Mouse (Mus musculus): ENCODE data around the gene Hhat. TPM values are rescaled to one million over a fixed set of nuclear protein-coding genes. Genes with fewer than 3 reads are reported as not detected.

Gene Hhat
- total and polyA plus RNA-seq, 2 experiments from 2014 or later = 4.0 to 13.2 TPM

DNA sequence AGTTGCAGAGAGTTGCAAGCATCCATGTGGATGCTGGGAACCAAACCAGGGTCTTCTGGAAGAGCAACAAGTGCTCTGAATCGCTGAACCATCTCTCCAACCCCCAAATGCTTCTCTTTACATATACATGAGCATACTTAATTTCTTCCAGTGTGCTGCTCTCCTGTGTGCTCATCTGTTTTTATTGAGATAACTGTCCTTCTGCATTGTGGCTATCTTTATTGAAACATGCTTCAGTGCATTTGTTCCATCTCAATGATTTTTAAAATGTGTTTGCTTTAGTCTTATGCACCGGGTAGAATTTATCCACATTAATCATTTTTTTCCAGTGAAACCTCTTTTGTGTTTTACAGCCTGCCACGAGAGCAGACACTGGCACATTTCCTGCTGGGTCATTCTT, 177.5 kb downstream of the Hhat start:
- Histone ChIP-seq H3K4me1 (ENCODE audit: control insufficient read depth, insufficient read depth) (no peaks in the 10 kb centered on the region), H3K4me2 (ENCODE audit: low read depth, low read length) (no peak overlapping the region), H3K9me3 (replicated peaks; ENCODE audit: control insufficient read depth, low read length) (no peaks in the 10 kb centered on the region), H3K4me3 (ENCODE audit: low read depth, low read length) (no peak overlapping the region), H3K9ac (replicated peaks; ENCODE audit: low read depth, low read length) (no peak overlapping the region), H3K27me3 (ENCODE audit: control insufficient read depth, insufficient read depth, low read length) (no peaks in the 10 kb centered on the region), H3K27ac (ENCODE audit: low read depth) (no peak overlapping the region), H3K36me3 (replicated peaks; ENCODE audit: control insufficient read depth, insufficient read depth, low read length) (no peaks in the 10 kb centered on the region)
- no peak for DNase-seq (ENCODE audit: low spot score)
- TF ChIP-seq EP300 (IDR thresholded peaks at IDR 0.05; ENCODE audit: low read depth) (no peak), CTCF (IDR thresholded peaks at IDR 0.05; ENCODE audit: low read depth) (no peak)
- no peak for ATAC-seq (ENCODE audit: insufficient read depth, low read depth)
- WGBS = 76% methylated on average over 3 of the region's 3 CpGs

DNA sequence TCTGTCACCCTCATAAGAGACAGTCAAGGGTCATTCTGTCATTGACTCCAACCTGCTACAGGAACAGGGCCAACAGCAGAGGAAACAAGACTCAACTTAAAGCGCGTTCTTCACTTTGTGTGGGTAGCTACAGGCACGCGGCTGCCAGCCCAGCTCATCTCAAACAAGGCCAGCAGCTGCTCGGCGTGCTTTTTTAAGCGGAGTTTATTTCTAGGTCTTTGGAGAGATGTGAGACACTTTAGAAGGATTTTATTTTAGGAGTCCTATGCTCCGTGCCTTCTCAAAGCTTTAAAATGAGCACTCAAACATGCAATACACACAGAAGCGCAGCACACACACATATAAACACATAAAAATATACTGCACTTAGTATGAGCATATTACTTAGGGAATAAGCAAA, 183.6 kb downstream of the Hhat start:
- Histone ChIP-seq H3K9me3 (replicated peaks; ENCODE audit: control insufficient read depth, low read length) (no peaks in the 10 kb centered on the region), H3K27ac (ENCODE audit: low read depth) (no peak overlapping the region), H3K4me3 (ENCODE audit: low read depth, low read length) (no peak overlapping the region), H3K36me3 (replicated peaks; ENCODE audit: control insufficient read depth, insufficient read depth, low read length) (no peaks in the 10 kb centered on the region), H3K9ac (replicated peaks; ENCODE audit: low read depth, low read length) (no peak overlapping the region), H3K4me1 (ENCODE audit: control insufficient read depth, insufficient read depth) (peaks cover 3% of the 10 kb centered on the region; the same call in 1 of the 2 replicates), H3K27me3 (ENCODE audit: control insufficient read depth, insufficient read depth, low read length) (no peaks in the 10 kb centered on the region), H3K4me2 (ENCODE audit: low read depth, low read length) (no peak overlapping the region)
- no peak for ATAC-seq (ENCODE audit: insufficient read depth, low read depth)
- WGBS = 61% methylated on average over 9 of the region's 9 CpGs
- no peak for DNase-seq (ENCODE audit: low spot score)
- TF ChIP-seq EP300 (IDR thresholded peaks at IDR 0.05; ENCODE audit: low read depth) (no peak), CTCF (IDR thresholded peaks at IDR 0.05; ENCODE audit: low read depth) (no peak)

DNA sequence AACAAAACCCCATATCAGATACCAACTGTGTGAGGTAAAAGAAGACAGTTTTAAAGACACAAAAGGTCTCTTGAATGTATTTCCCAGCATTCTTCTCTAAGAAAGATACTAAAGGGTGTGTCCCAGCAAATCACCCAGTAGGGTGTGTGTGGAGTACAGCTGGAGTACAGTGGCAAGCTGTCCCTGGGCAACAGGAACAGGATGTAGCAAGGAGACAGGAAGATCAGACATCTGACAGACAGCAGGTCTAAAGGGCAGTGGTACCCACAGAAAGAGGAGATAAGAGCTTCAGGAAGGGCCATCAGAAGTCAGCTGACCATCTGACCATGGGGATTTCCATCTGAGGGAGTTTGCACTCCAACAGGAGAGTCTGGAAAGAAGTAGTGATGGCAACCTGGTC, 185.7 kb downstream of the Hhat start:
- H3K4me3 ChIP-seq (ENCODE audit: low read depth, low read length) = no peak overlapping the region
- H3K4me2 ChIP-seq (ENCODE audit: low read depth, low read length) = no peak overlapping the region
- no peak overlapping the region for H3K9ac ChIP-seq (replicated peaks; ENCODE audit: low read depth, low read length)
- DNase-seq (ENCODE audit: low spot score) = no peak
- H3K27ac ChIP-seq (ENCODE audit: low read depth) = no peak overlapping the region
- H3K27me3 ChIP-seq (ENCODE audit: control insufficient read depth, insufficient read depth, low read length) = no peaks in the 10 kb centered on the region
- no peaks in the 10 kb centered on the region for H3K9me3 ChIP-seq (replicated peaks; ENCODE audit: control insufficient read depth, low read length)
- no peaks in the 10 kb centered on the region for H3K36me3 ChIP-seq (replicated peaks; ENCODE audit: control insufficient read depth, insufficient read depth, low read length)
- peaks cover 3% of the 10 kb centered on the region; the same call in 1 of the 2 replicates for H3K4me1 ChIP-seq (ENCODE audit: control insufficient read depth, insufficient read depth)
- no peak for TF ChIP-seq EP300 (IDR thresholded peaks at IDR 0.05; ENCODE audit: low read depth)
- no peak for TF ChIP-seq CTCF (IDR thresholded peaks at IDR 0.05; ENCODE audit: low read depth)
- no peak for ATAC-seq (ENCODE audit: insufficient read depth, low read depth)

DNA sequence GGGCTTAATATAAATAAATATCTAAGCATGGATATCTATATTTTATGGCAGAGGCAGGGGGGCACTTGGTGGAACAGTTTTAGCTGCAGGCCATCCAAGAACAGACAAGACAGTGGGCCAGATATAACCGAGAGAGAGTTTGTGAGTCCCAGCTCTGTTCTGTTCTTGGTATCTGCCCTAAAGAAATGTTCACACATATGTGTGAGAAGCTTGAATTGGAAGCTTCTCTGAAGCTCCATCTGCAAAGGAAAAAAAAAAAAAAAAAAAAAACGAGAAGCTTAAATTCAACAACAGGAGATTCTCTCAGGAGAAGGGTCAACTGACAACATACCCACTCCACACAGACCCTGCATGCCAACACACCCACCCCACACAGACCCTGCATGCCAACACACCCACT, 188.1 kb downstream of the Hhat start:
- TF ChIP-seq CTCF (IDR thresholded peaks at IDR 0.05; ENCODE audit: low read depth) (no peak), EP300 (IDR thresholded peaks at IDR 0.05; ENCODE audit: low read depth) (no peak)
- ATAC-seq (ENCODE audit: insufficient read depth, low read depth) (no peak), DNase-seq (ENCODE audit: low spot score) (no peak)
- 74% methylated on average over 2 of the region's 2 CpGs for WGBS
- Histone ChIP-seq H3K27me3 (ENCODE audit: control insufficient read depth, insufficient read depth, low read length) (no peaks in the 10 kb centered on the region), H3K4me2 (ENCODE audit: low read depth, low read length) (no peak overlapping the region), H3K36me3 (replicated peaks; ENCODE audit: control insufficient read depth, insufficient read depth, low read length) (no peaks in the 10 kb centered on the region), H3K4me3 (ENCODE audit: low read depth, low read length) (no peak overlapping the region), H3K9ac (replicated peaks; ENCODE audit: low read depth, low read length) (no peak overlapping the region), H3K4me1 (ENCODE audit: control insufficient read depth, insufficient read depth) (peaks cover 3% of the 10 kb centered on the region; the same call in 1 of the 2 replicates), H3K9me3 (replicated peaks; ENCODE audit: control insufficient read depth, low read length) (no peaks in the 10 kb centered on the region), H3K27ac (ENCODE audit: low read depth) (no peak overlapping the region)

DNA sequence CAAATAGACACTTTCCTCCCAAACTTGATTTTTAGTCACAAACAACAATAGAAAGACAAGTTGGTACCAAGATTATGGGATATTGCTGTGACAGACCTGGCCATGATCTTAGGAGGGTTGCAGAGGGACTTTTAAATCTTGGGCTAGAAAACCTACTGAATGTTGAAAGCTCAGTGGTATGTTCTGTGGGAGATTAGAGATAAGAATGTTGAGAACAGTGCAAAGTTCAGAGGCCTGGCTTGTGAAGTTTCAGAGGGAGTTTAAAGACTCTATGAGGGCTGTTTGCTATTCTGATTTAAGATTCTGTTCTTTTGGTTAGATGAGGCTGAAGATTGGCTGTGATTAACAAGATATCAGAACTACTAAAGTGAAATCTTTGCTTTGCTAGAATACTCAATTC, 206.3 kb downstream of the Hhat start:
- Histone ChIP-seq H3K9ac (replicated peaks; ENCODE audit: low read depth, low read length) (no peak overlapping the region), H3K9me3 (replicated peaks; ENCODE audit: control insufficient read depth, low read length) (peaks cover 13% of the 10 kb centered on the region), H3K36me3 (replicated peaks; ENCODE audit: control insufficient read depth, insufficient read depth, low read length) (no peaks in the 10 kb centered on the region), H3K4me3 (ENCODE audit: low read depth, low read length) (no peak overlapping the region), H3K27me3 (ENCODE audit: control insufficient read depth, insufficient read depth, low read length) (no peaks in the 10 kb centered on the region), H3K4me1 (ENCODE audit: control insufficient read depth, insufficient read depth) (no peaks in the 10 kb centered on the region), H3K27ac (ENCODE audit: low read depth) (no peak overlapping the region), H3K4me2 (ENCODE audit: low read depth, low read length) (no peak overlapping the region)
- TF ChIP-seq CTCF (IDR thresholded peaks at IDR 0.05; ENCODE audit: low read depth) (no peak), EP300 (IDR thresholded peaks at IDR 0.05; ENCODE audit: low read depth) (no peak)
- DNase-seq (ENCODE audit: low spot score) = no peak
- no peak for ATAC-seq (ENCODE audit: insufficient read depth, low read depth)

DNA sequence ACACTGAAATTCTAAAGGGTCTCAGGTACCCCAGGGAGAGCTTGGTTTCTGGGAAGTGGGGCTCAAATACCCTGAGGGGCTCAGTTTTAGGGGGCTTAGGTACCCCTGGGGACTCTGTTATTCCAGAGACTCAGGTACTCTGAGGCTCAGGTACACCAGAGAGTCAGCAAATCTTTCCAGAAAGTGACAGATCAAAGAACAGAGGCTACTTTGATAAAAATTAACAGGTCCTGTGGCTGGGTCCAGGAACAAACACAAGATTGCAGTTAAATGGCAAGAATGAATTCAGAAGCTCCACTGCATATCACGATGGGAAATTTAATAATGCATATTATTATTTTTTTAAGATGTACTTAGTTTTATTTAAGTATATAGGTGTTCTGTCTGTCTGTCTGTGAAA, 211.7 kb downstream of the Hhat start:
- no peaks in the 10 kb centered on the region for H3K27me3 ChIP-seq (ENCODE audit: control insufficient read depth, insufficient read depth, low read length)
- 81% methylated on average over 1 of the region's 1 CpGs for WGBS
- H3K9ac ChIP-seq (replicated peaks; ENCODE audit: low read depth, low read length) = no peak overlapping the region
- no peak overlapping the region for H3K27ac ChIP-seq (ENCODE audit: low read depth)
- H3K4me3 ChIP-seq (ENCODE audit: low read depth, low read length) = no peak overlapping the region
- H3K4me1 ChIP-seq (ENCODE audit: control insufficient read depth, insufficient read depth) = no peaks in the 10 kb centered on the region
- TF ChIP-seq CTCF (IDR thresholded peaks at IDR 0.05; ENCODE audit: low read depth) (no peak), EP300 (IDR thresholded peaks at IDR 0.05; ENCODE audit: low read depth) (no peak)
- no peak overlapping the region for H3K4me2 ChIP-seq (ENCODE audit: low read depth, low read length)
- ATAC-seq (ENCODE audit: insufficient read depth, low read depth) = no peak
- no peaks in the 10 kb centered on the region for H3K9me3 ChIP-seq (replicated peaks; ENCODE audit: control insufficient read depth, low read length)
- no peak for DNase-seq (ENCODE audit: low spot score)
- H3K36me3 ChIP-seq (replicated peaks; ENCODE audit: control insufficient read depth, insufficient read depth, low read length) = no peaks in the 10 kb centered on the region

All from heart, postnatal 0 days (tissue).